Mouse (Mus musculus) adrenal gland (tissue): Measurements from ENCODE around the gene Hnf4a.

ENCODE experiments used
- intact Hi-C: fragments of 180-260 bp; cut with DNase I; formaldehyde crosslinking; loops from one replicate; pipeline ENCODE4 v1.15.1; 2025

Gene Hnf4a

DNA sequence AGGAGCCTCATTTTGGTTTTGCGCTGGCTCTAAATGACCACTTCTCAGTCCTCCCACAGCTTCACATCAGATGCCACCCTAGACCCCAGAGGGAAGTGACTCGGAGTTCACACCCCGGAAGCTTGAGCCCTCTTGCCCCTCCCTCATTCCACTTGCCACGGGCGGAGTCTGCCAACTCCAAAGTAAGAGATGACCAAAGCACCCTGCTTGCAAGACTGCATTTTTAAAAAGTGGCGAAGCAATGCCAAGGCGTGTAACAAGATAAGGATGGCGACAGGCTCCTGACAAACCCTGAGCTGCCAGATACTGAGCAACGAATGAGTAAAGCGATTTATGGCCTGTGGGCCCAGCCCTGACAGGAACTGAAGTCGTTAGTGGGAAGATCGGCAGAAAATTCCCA lies 83.6 kb downstream of the Hnf4a start:
- intact Hi-C loops, result no loop called here

DNA sequence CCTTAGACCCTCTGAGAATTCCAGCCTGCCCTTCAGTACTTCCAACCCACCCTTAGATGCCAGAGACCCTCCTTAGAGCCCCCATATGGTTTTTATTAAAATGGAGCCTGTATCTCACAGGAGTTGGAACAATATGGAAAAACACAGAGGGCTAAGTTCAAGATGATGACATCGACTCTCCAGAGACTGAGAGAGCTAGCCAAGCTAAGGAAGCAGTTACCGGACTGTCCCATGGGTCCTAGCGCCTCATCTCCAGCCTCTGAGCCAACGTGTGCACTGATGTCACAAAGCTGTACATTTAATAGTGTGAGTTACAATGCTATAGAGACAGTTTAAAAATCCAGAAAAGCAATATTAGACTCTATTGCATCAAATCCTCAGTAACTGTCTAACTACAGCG lies 84.4 kb downstream of the Hnf4a start:
- intact Hi-C loops, result no loop called here

DNA sequence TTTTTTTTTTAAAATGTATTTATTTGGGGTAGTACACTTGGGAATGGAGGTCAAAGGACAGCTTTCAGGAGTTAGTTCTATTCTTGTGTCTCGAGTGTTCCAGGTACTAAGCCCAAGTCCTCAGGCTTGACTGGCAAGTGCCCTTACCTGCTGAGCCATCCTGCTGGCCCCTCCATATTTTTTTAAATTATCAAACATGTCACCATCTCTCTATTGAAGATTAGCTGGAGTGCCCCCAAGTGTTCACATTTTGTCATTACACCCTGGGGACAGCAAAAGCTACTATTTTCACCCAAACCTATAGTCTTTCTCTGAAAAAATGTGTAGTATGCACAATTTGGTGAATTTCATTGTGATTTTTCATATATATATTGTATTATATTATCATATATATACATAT lies 85.5 kb downstream of the Hnf4a start:
- intact Hi-C loops, result no loop called here

DNA sequence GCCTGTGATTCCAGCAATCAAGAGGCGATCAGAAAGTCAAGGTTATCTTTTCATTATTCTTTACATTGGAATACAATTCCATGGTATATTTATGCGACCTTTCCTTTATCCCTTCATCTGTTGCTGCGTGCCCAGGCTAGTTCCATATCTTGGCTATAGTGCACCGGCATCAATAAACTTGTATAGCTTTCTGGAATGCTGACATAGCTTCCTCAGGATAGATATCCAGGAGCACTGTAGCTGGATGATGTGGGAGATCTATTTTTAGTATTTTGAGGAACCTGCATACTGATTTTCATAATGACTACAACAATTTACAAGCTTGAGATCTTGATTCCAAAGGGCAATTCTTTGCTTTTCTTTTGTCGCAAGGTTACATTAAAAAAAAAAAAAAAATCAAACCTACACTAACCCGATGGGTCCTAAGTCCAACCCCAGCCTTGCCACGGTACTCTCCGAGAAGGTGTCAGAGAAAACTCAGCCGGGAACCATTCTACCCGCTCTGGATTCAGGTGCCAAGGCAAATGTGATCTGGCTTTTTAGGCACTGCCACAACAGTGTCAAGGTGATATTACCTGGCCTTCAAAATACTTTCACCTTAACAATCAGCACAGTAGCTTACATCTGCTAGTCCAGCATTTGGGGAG lies 87.2 kb downstream of the Hnf4a start:
- intact Hi-C loops, result no loop called here

DNA sequence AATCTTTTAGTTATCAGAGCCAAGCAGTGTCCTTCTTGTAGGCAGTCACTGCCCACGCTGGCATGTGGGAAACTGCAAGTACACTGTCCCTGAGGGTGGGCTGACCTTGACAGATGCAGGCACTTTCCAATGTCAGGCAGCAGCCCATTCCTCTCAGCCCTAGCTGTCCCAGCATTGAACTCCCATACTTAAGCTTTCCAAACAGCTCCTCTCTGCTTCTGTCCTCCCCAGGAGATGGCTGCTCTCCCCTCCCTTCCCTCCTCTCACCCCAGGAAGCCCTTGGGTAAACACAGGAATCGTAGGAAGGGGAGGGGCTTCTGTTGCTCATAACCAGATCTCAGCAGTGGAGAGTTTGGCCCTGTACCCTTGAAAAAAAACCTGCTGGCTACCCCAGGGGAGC lies 88.5 kb downstream of the Hnf4a start:
- intact Hi-C loops, result loop anchor here (5.0 kb wide), 1 partner anchor 143 kb away; no protein-coding TSS in a partner anchor

DNA sequence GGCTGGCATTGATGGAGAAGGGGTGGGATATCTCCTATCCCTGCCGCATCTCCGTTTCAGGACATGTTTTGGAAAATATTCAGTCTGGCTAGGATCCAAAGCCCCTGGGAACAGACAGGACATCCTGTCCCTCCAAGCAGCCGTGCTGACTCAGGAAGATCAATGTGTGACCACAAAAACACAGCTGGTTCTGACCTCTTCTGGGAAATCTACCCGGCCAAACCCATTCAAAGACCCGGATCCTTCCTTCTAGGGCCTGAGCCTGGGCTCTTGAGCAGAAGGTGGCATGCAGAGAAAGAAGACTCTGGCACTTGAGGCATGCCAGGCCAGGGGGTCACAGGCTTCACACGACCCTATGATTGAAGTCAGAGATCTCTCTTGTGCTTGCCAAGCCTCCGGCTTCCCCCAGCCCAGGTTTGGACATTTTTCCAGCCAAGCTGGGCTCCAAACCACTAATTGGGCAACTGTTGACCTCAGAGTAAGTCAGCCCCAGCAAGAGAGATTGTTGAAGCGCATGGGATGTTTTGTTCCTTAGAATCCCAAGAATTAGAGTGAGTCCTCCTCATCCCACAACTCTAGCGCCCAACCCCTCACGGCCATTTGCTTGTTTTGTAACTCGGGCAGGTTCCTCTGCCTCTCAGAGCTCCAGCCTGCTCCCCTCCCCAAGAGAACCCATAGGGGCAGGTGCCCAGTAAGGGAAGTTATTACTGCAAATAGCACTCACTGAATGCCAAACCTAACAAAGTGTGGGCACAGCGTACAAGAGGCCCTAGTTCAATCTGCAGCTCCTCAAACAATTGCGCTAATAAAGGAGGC lies 89.7 kb downstream of the Hnf4a start:
- intact Hi-C loops, result loop anchor here (5.0 kb wide), 1 partner anchor 144 kb away; no protein-coding TSS in a partner anchor

DNA sequence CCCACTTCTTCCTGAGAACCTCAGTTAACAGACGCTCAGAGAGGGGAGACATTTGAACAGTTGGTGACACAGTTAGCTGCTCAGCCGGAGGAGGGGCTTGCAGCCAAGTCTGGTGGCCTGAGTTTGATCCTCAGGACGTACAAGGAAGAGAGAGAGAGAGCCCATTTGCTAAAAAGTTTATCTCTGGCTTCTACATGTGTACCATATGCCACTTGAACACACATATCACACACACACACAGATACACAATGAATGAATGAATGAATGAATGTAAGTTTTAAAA lies 90.2 kb downstream of the Hnf4a start:
- intact Hi-C loops, result loop anchor here (5.0 kb wide), 1 partner anchor 145 kb away; no protein-coding TSS in a partner anchor

GRCm38 (mm10) chr2:163597661-163598060 lies 91.1 kb downstream of the Hnf4a start:
- intact Hi-C loops, result loop anchor here (5.0 kb wide), 1 partner anchor 145 kb away; no protein-coding TSS in a partner anchor

DNA sequence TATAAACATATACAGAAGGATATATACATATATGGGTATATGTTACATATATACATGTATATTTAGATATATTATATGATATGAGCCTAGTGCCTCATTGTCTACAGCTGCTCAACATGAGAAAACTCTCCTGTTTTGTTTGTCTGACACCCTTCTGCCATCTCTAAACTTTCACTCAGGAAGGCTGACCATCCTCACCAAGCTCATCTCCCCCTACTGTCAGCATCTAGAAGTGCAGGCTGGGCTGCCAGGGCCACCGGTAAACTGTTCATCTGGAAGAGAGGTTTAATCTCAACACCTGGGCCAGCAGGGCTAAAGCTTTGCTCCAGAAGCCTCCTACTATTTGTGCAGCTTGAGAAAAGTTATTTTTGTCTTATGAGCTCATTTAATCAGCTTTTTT lies 92.6 kb downstream of the Hnf4a start:
- intact Hi-C loops, result loop anchor here (5.0 kb wide), 1 partner anchor 147 kb away; no protein-coding TSS in a partner anchor

- intact Hi-C loops, result loop anchor here (2.0 to 5.0 kb wide), 2 partner anchors 41 to 66 kb away; no protein-coding TSS in a partner anchor
Observed at GRCm38 (mm10) chr2:163601066-163601465, 94.5 kb downstream of the Hnf4a start.

- intact Hi-C loops, result loop anchor here (2.0 to 5.0 kb wide), 3 partner anchors 41 to 117 kb away; no protein-coding TSS in a partner anchor
Observed at GRCm38 (mm10) chr2:163601712-163602100, 95.1 kb downstream of the Hnf4a start.

DNA sequence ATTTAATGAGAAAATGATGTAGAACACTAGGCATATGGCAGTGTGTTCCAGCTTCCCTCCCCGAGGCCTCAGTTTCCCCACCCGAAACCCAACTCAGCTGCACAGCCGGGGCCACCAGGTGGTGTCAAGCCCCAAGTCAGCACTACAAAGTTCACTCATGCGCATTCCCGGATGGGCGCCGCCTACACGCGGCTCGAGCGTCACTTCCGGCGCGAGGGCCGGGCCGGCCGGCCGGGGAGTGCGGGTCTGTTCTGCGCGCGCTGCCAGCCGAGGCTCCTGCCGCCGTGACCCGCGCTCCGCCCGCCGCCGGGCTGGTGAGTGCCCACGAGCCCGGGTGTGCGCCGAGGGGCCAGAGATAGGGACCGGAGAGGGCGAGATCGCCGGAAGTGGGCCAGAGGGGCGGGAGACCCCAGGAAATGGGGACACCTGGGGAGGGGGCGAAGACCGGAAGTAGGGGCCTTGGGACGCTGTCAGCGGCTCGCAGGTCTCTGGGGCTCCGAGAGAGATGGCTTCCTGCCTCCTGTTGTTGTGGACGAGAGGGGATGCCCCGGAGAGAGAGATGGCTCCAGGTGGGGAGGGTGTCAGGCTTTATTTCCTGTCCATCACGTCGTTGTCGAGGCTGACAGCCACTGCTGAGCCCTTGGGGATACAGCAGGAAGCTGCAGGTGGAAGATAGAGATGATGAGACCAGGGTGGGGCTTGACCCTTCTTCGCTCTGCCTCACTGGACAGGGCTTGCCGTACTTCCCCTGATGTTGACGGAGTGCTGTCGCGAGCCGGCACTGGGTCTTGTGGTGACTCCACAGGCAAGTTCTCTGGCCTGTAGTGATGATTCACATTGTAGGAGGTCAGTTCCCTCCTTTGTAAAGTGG lies 95.7 kb downstream of the Hnf4a start, which contains the start of gene Ttpal:
Gene Ttpal (plus strand): TSS at position 214 of the 871 bp plus-strand sequence.
- intact Hi-C loops, result loop anchor here (2.0 to 5.0 kb wide), 2 partner anchors 40 to 116 kb away; no protein-coding TSS in a partner anchor

DNA sequence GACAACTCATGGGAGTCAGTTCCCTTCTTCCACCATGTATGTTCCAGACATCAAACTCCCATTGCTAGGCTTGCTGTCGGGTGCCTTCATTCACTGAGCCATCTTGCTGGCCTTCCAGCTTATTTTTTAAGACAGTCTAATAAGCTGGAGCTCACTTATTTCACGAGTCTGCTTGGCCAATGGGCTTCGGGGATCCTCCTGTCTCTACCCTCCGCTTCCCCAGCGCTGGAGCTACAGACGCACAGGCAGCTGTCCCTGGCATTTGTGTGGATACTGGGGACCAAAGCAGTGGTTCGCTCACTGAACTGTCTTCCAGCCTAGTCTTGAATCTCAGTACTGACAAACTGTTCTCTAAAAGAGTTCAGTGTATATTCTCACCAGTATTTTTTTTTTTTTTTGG lies 99.6 kb downstream of the Hnf4a start:
- intact Hi-C loops, result no loop called here

DNA sequence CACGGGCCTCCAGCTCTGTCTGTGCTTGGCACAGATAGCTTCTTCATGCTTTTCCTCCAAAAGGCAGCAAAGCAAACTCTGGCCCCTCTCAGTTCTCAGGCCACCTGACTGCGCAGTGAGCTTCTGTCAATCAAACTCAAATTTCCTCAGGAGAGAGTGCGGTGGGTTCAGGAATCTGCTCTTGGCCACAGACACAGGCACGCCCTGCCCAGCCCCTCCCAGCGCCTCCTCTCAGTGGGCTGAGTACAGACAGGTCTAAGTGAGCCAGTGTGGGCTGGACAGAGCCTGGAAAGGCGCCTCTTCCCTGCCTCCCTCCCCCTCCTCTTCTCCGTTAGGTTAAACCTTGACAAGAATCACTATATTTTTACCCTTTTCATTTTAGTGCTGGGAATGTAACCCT lies 101.4 kb downstream of the Hnf4a start:
- intact Hi-C loops, result no loop called here

- intact Hi-C loops, result no loop called here
Observed at GRCm38 (mm10) chr2:163609281-163609975, 102.8 kb downstream of the Hnf4a start.

- intact Hi-C loops, result no loop called here
Observed at GRCm38 (mm10) chr2:163611176-163611575, 104.6 kb downstream of the Hnf4a start.

- intact Hi-C loops, result no loop called here
Observed at GRCm38 (mm10) chr2:163613206-163613605, 106.6 kb downstream of the Hnf4a start.

GRCm38 (mm10) chr2:163613990-163614389 lies 107.4 kb downstream of the Hnf4a start:
- intact Hi-C loops, result no loop called here

DNA sequence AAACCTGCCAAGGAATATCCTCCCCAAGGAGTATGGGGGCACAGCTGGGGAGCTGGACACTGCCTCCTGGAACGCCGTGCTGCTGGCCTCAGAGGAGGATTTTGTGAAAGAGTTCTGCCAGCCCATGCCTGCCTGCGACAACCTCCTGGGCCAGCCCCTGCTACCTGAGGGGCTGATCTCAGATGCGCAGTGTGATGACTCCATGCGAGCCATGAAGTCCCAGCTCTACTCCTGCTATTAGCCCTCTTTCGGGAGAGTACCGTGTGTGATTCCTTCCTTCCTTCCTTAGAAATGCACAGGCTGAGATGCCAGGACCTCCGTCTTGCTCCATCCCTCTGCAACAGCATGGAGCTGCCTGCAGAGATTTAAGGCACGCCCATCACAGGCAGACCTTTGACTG lies 108.8 kb downstream of the Hnf4a start:
- intact Hi-C loops, result no loop called here

DNA sequence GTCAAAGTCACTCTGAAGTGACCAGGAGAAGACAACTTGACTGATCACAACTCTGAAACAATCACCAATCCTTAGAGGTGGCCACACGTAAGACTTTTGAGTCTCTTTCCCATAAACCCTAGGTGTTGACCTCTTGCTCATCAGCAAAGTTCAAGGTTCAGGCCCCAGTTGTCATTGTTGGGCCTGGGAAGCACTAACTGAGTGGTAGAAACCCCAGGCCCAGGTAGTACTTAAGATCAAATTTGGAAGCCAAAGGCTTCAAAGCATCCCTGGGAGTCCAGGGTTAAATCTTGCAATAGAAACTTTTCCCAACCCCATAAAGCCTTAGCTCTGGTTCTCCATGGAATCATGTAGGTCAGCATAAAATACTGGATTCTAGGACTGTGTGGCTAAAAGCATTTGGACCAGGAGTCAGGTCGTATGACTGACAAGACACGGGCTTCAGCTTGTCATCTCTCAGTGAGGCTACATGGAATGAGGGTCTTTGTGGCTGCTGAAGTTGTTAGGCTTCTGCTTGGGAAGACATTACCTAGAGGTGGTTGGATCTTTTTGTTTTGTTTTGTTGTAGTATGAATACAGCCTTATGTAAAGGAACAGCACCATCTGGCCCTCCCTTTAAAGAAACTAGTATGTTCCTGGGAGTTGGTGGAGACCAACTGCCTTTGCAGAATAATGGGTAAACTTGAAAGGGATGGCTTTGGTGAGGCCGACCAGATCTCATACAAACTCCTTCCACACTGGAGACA lies 109.5 kb downstream of the Hnf4a start:
- intact Hi-C loops, result no loop called here
